39 mouse cellular contexts compared by ENCODE assay signal in the genomic region with DNA sequence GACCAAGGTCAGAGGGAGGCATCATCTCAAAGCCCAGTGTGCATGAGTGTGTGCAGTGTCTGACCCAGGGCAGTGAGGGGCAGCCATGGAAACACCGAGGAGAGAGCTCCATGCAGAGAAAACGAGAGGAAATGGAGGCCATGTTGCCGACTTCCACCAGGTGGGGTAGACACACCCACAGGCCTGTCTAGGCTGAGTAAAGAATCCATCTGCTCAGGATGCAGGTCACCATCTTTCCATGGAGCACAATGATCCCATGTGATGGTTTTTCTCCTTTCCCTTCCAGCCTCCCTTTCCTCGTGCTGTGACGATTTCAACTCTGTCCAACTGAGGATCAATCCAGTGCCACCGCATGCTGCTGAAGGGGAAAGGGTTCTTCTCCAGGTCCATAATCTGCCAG. TPM values are rescaled to one million over a fixed set of nuclear protein-coding genes. Genes with fewer than 3 reads are reported as not detected.
"Had no signal": no experiment of that assay in that cellular context is flagged by ENCODE, and none has a peak within 500 bp of the region (broad histone marks: within the 10 kb centered on the region; RNA-seq: fewer than 3 reads in every experiment).

No protein-coding gene starts in this region.

- H3K9ac ChIP-seq: embryonic facial prominence, embryonic 12.5 days; embryonic facial prominence, embryonic 13.5 days; embryonic facial prominence, embryonic 15.5 days; forebrain, embryonic 12.5 days; forebrain, embryonic 13.5 days; forebrain, embryonic 15.5 days; forebrain, postnatal 0 days had no signal

- ATAC-seq: forebrain, embryonic 13.5 days; forebrain, embryonic 14.5 days; forebrain, embryonic 15.5 days; forebrain, embryonic 16.5 days; forebrain, postnatal 0 days had no signal

- H3K27me3 ChIP-seq: embryonic facial prominence, embryonic 12.5 days; embryonic facial prominence, embryonic 13.5 days; embryonic facial prominence, embryonic 15.5 days; forebrain, embryonic 12.5 days; forebrain, embryonic 13.5 days; forebrain, embryonic 15.5 days had no signal

- H3K9me3 ChIP-seq: embryonic facial prominence, embryonic 10.5 days; embryonic facial prominence, embryonic 12.5 days; embryonic facial prominence, embryonic 13.5 days; embryonic facial prominence, embryonic 15.5 days; forebrain, embryonic 10.5 days; forebrain, embryonic 12.5 days; forebrain, embryonic 13.5 days; forebrain, embryonic 15.5 days had no signal

- DNase-seq: cerebellum, adult 8-10 months; cerebellum, adult 9-10 months; cerebellum, adult 9-11 months; cerebellum, postnatal 10 days; cerebellum, postnatal 14 days; cerebellum, postnatal 25 days; cerebellum, postnatal 36 days; embryo, embryonic 11 days; forebrain, postnatal 0 days; gastrocnemius, adult 2 months; gastrocnemius, postnatal 10 days; gastrocnemius, postnatal 14 days; gastrocnemius, postnatal 25 days; gastrocnemius, postnatal 36 days; heart, adult 18-20 months; heart, adult 2 months had no signal

- H3K27ac ChIP-seq: embryonic facial prominence, embryonic 10.5 days; embryonic facial prominence, embryonic 12.5 days; embryonic facial prominence, embryonic 13.5 days; embryonic facial prominence, embryonic 15.5 days; forebrain, embryonic 10.5 days; forebrain, embryonic 12.5 days; forebrain, embryonic 13.5 days; forebrain, embryonic 15.5 days; gastrocnemius, adult 2 months; heart, adult 2 months had no signal

- H3K4me3 ChIP-seq: embryonic facial prominence, embryonic 10.5 days; embryonic facial prominence, embryonic 12.5 days; embryonic facial prominence, embryonic 13.5 days; embryonic facial prominence, embryonic 15.5 days; erythroblast, embryonic 14.5 days; forebrain, embryonic 10.5 days; forebrain, embryonic 12.5 days; forebrain, embryonic 13.5 days; forebrain, embryonic 15.5 days; gastrocnemius, adult 2 months; heart, adult 2 months had no signal

- H3K36me3 ChIP-seq: embryonic facial prominence, embryonic 10.5 days; embryonic facial prominence, embryonic 12.5 days; embryonic facial prominence, embryonic 13.5 days; embryonic facial prominence, embryonic 15.5 days; forebrain, embryonic 10.5 days; forebrain, embryonic 12.5 days; forebrain, embryonic 15.5 days had no signal

- H3K4me2 ChIP-seq: embryonic facial prominence, embryonic 12.5 days; embryonic facial prominence, embryonic 13.5 days; embryonic facial prominence, embryonic 15.5 days; forebrain, embryonic 12.5 days; forebrain, embryonic 13.5 days; forebrain, embryonic 15.5 days had no signal

- H3K4me1 ChIP-seq: embryonic facial prominence, embryonic 10.5 days; embryonic facial prominence, embryonic 12.5 days; embryonic facial prominence, embryonic 13.5 days; embryonic facial prominence, embryonic 15.5 days; forebrain, embryonic 10.5 days; forebrain, embryonic 12.5 days; forebrain, embryonic 13.5 days; forebrain, embryonic 15.5 days had no signal

RNA-seq across cellular contexts. Expression of a gene that starts 6.1 kb away (rescaled TPM):
- total RNA-seq: common myeloid progenitor, adult 5-6 weeks; forebrain, postnatal 0 days; gastrocnemius, adult 18-20 months; gastrocnemius, adult 2 months; gastrocnemius, adult 8-10 months; gastrocnemius, postnatal 10 days; gastrocnemius, postnatal 14 days; gastrocnemius, postnatal 25 days; gastrocnemius, postnatal 36 days; gastrocnemius, postnatal 4 days; granulocyte monocyte progenitor cell, adult 5-6 weeks; heart, adult 18-20 months; heart, adult 2 months; heart, adult 8-10 months had no signal
- polyA plus RNA-seq: cortical plate, adult 2 months; embryonic facial prominence, embryonic 10.5 days; embryonic facial prominence, embryonic 11.5 days; embryonic facial prominence, embryonic 12.5 days; embryonic facial prominence, embryonic 13.5 days; embryonic facial prominence, embryonic 14.5 days; embryonic facial prominence, embryonic 15.5 days; erythroblast, embryonic 14.5 days; forebrain, embryonic 10.5 days; forebrain, embryonic 11.5 days; forebrain, embryonic 12.5 days; forebrain, embryonic 13.5 days; forebrain, embryonic 14.5 days; forebrain, embryonic 15.5 days; forebrain, embryonic 16.5 days; forebrain, postnatal 0 days; gonadal fat pad, adult 2 months; heart, adult 2 months had no signal

RNA-seq across cellular contexts. Expression of a gene that starts 38.0 kb away (rescaled TPM):
- total RNA-seq: common myeloid progenitor, adult 5-6 weeks; forebrain, postnatal 0 days; gastrocnemius, adult 18-20 months; gastrocnemius, adult 2 months; gastrocnemius, adult 8-10 months; gastrocnemius, postnatal 10 days; gastrocnemius, postnatal 14 days; gastrocnemius, postnatal 25 days; gastrocnemius, postnatal 36 days; gastrocnemius, postnatal 4 days; granulocyte monocyte progenitor cell, adult 5-6 weeks; heart, adult 18-20 months; heart, adult 2 months; heart, adult 8-10 months had no signal
- polyA plus RNA-seq: cortical plate, adult 2 months; embryonic facial prominence, embryonic 10.5 days; embryonic facial prominence, embryonic 11.5 days; embryonic facial prominence, embryonic 12.5 days; embryonic facial prominence, embryonic 13.5 days; embryonic facial prominence, embryonic 14.5 days; erythroblast, embryonic 14.5 days; forebrain, embryonic 10.5 days; forebrain, embryonic 11.5 days; forebrain, embryonic 12.5 days; forebrain, embryonic 13.5 days; forebrain, embryonic 14.5 days; forebrain, embryonic 15.5 days; forebrain, embryonic 16.5 days; forebrain, postnatal 0 days; frontal cortex, adult 2 months; gonadal fat pad, adult 2 months; heart, adult 2 months had no signal
